Mouse (Mus musculus): ENCODE measurements around the gene Tenm4. TPM values are rescaled to one million over a fixed set of nuclear protein-coding genes. Genes with fewer than 3 reads are reported as not detected.

The Tenm4 gene
- polyA plus RNA-seq, 2 experiments = 0.11 to 0.28 TPM

GRCm38 (mm10) chr7:96476987-96477613, 306.1 kb downstream of the Tenm4 start:
- no peaks in the 10 kb centered on the region for H3K36me3 ChIP-seq (replicated peaks; ENCODE audit: control insufficient read depth, insufficient read depth, low read depth)
- ATAC-seq (ENCODE audit: insufficient read depth) (no peak), DNase-seq (ENCODE audit: low read depth in 3 of 3, low spot score in 3 of 3) (no peak)
- no peak overlapping the region for H3K4me2 ChIP-seq (ENCODE audit: low read depth)
- TF ChIP-seq EP300 (IDR thresholded peaks at IDR 0.05; ENCODE audit: low read depth) = no peak
- TF ChIP-seq CTCF (IDR thresholded peaks at IDR 0.05; ENCODE audit: low read depth) = no peak
- no peak overlapping the region for H3K4me3 ChIP-seq (ENCODE audit: insufficient read depth in 1 of 2, low read depth in 2 of 2, low read length in 2 of 2)
- H3K4me1 ChIP-seq (replicated peaks; ENCODE audit: control insufficient read depth in 2 of 2, insufficient read depth in 2 of 2, low read length in 1 of 2) = no peaks in the 10 kb centered on the region
- H3K27ac ChIP-seq = no peak overlapping the region
- H3K9me3 ChIP-seq (ENCODE audit: control insufficient read depth, low read length) = no peaks in the 10 kb centered on the region
- WGBS (ENCODE audit: insufficient replicate concordance) = 48% methylated on average over 6 of the region's 6 CpGs
- H3K27me3 ChIP-seq (ENCODE audit: control insufficient read depth, insufficient read depth, low read length) = no peaks in the 10 kb centered on the region
- no peak overlapping the region for H3K9ac ChIP-seq (replicated peaks)

DNA sequence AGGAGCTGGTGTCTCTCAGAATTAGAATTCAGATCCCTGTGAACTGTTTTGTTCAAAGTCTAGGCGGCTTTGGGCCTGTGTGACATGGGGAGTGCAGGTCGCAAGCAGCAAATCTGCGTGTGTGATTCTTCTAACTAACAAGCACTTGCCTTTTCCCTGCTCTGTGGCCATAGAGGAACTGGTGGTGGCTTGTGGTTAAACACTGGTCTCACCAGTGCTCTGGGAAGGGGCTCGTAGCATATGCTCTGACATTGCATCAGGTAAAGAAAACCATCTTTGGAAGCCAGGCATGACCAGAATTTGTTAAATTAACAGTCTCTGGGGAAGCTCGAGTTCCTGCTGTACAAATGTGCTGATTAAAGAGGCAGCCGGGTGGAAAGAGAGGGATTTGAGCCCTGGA, 308.1 kb downstream of the Tenm4 start:
- 46% methylated on average over 6 of the region's 6 CpGs for WGBS (ENCODE audit: insufficient replicate concordance)
- H3K4me1 ChIP-seq (replicated peaks; ENCODE audit: control insufficient read depth in 2 of 2, insufficient read depth in 2 of 2, low read length in 1 of 2) = no peaks in the 10 kb centered on the region; a peak in 1 of 4 replicates
- no peaks in the 10 kb centered on the region for H3K36me3 ChIP-seq (replicated peaks; ENCODE audit: control insufficient read depth, insufficient read depth, low read depth)
- H3K9me3 ChIP-seq (ENCODE audit: control insufficient read depth, low read length) = no peaks in the 10 kb centered on the region
- no peak overlapping the region for H3K4me3 ChIP-seq (ENCODE audit: insufficient read depth in 1 of 2, low read depth in 2 of 2, low read length in 2 of 2)
- no peaks in the 10 kb centered on the region for H3K27me3 ChIP-seq (ENCODE audit: control insufficient read depth, insufficient read depth, low read length)
- no peak for TF ChIP-seq CTCF (IDR thresholded peaks at IDR 0.05; ENCODE audit: low read depth)
- no peak for TF ChIP-seq EP300 (IDR thresholded peaks at IDR 0.05; ENCODE audit: low read depth)
- no peak overlapping the region for H3K9ac ChIP-seq (replicated peaks)
- no peak overlapping the region for H3K27ac ChIP-seq
- H3K4me2 ChIP-seq (ENCODE audit: low read depth) = no peak overlapping the region
- DNase-seq (ENCODE audit: low read depth in 3 of 3, low spot score in 3 of 3) (no peak), ATAC-seq (ENCODE audit: insufficient read depth) (no peak)

DNA sequence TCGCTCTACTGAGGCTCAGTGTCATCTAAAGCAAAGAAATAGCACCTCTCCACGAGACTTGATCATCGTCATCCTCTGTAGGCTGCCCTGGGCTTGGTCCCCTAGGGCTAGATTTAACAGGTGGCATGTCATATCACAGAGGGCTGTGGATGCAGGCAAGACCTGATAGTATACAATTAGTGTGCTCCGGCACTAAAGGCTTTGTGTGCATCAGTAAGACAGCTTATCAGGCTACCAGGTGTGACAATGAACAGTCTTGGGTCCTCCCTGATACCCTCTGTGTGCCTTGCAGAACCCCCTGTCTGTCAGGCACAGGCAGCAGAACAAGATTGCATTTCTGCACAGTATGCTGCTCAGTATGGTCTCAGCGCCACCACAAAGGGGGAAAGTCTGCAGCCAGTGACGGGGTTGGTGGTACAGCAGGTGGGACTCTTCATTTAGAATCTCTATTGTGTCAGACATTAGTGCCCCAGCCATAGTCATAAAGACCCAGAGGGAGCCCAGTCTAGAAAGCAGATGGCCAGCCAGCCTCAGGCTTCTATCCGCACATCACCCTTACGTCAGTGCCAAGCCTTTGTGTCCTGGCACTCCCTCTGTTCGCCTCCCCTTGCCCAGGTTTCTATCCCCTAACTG, 309.4 kb downstream of the Tenm4 start:
- Histone ChIP-seq H3K27me3 (ENCODE audit: control insufficient read depth, insufficient read depth, low read length) (no peaks in the 10 kb centered on the region), H3K9me3 (ENCODE audit: control insufficient read depth, low read length) (no peaks in the 10 kb centered on the region), H3K4me1 (replicated peaks; ENCODE audit: control insufficient read depth in 2 of 2, insufficient read depth in 2 of 2, low read length in 1 of 2) (no peaks in the 10 kb centered on the region; a peak in 1 of 4 replicates), H3K36me3 (replicated peaks; ENCODE audit: control insufficient read depth, insufficient read depth, low read depth) (no peaks in the 10 kb centered on the region), H3K27ac (no peak overlapping the region), H3K4me3 (ENCODE audit: insufficient read depth in 1 of 2, low read depth in 2 of 2, low read length in 2 of 2) (no peak overlapping the region), H3K4me2 (ENCODE audit: low read depth) (no peak overlapping the region), H3K9ac (replicated peaks) (no peak overlapping the region)
- ATAC-seq (ENCODE audit: insufficient read depth) (no peak), DNase-seq (ENCODE audit: low read depth in 3 of 3, low spot score in 3 of 3) (no peak)
- whole genome bisulfite sequencing (ENCODE audit: insufficient replicate concordance) = 62% methylated on average over 9 of the region's 9 CpGs
- TF ChIP-seq CTCF (IDR thresholded peaks at IDR 0.05; ENCODE audit: low read depth) = no peak
- TF ChIP-seq EP300 (IDR thresholded peaks at IDR 0.05; ENCODE audit: low read depth) = no peak

GRCm38 (mm10) chr7:96482953-96483352, 311.9 kb downstream of the Tenm4 start:
- Histone ChIP-seq H3K4me2 (ENCODE audit: low read depth) (no peak overlapping the region), H3K9ac (replicated peaks) (no peak overlapping the region), H3K27me3 (ENCODE audit: control insufficient read depth, insufficient read depth, low read length) (no peaks in the 10 kb centered on the region), H3K36me3 (replicated peaks; ENCODE audit: control insufficient read depth, insufficient read depth, low read depth) (no peaks in the 10 kb centered on the region), H3K27ac (no peak overlapping the region), H3K9me3 (ENCODE audit: control insufficient read depth, low read length) (no peaks in the 10 kb centered on the region), H3K4me3 (ENCODE audit: insufficient read depth in 1 of 2, low read depth in 2 of 2, low read length in 2 of 2) (no peak overlapping the region), H3K4me1 (replicated peaks; ENCODE audit: control insufficient read depth in 2 of 2, insufficient read depth in 2 of 2, low read length in 1 of 2) (no peaks in the 10 kb centered on the region; a peak in 1 of 4 replicates)
- TF ChIP-seq CTCF (IDR thresholded peaks at IDR 0.05; ENCODE audit: low read depth) = no peak
- TF ChIP-seq EP300 (IDR thresholded peaks at IDR 0.05; ENCODE audit: low read depth) = no peak
- ATAC-seq (ENCODE audit: insufficient read depth) (no peak), DNase-seq (ENCODE audit: low read depth in 3 of 3, low spot score in 3 of 3) (no peak)
- WGBS (ENCODE audit: insufficient replicate concordance) = 22% methylated on average over 8 of the region's 8 CpGs

- Histone ChIP-seq H3K9ac (replicated peaks) (no peak overlapping the region), H3K27me3 (ENCODE audit: control insufficient read depth, insufficient read depth, low read length) (no peaks in the 10 kb centered on the region), H3K4me2 (ENCODE audit: low read depth) (no peak overlapping the region), H3K36me3 (replicated peaks; ENCODE audit: control insufficient read depth, insufficient read depth, low read depth) (no peaks in the 10 kb centered on the region), H3K4me3 (ENCODE audit: insufficient read depth in 1 of 2, low read depth in 2 of 2, low read length in 2 of 2) (no peak overlapping the region), H3K4me1 (replicated peaks; ENCODE audit: control insufficient read depth in 2 of 2, insufficient read depth in 2 of 2, low read length in 1 of 2) (no peaks in the 10 kb centered on the region; a peak in 1 of 4 replicates), H3K9me3 (ENCODE audit: control insufficient read depth, low read length) (no peaks in the 10 kb centered on the region), H3K27ac (no peak overlapping the region)
- DNase-seq (ENCODE audit: low read depth in 3 of 3, low spot score in 3 of 3) = no peak
- WGBS (ENCODE audit: insufficient replicate concordance) = 67% methylated on average over 1 of the region's 1 CpGs
- ATAC-seq (ENCODE audit: insufficient read depth) = no peak
- TF ChIP-seq CTCF (IDR thresholded peaks at IDR 0.05; ENCODE audit: low read depth) (no peak), EP300 (IDR thresholded peaks at IDR 0.05; ENCODE audit: low read depth) (no peak)
These were observed 313.0 kb downstream of the Tenm4 start for GRCm38 (mm10) chr7:96484006-96484581.

Data from liver, embryonic 14.5 days (tissue).